Mouse (Mus musculus) megakaryocyte, embryonic 14.5 days (primary cell): ENCODE data around the gene Slc25a17.

Source experiments
- FLI1 ChIP-seq: IDR thresholded peaks from 2 replicates; pipeline ENCODE4 v1.6.1; 2012; ENCODE audit warnings: low read length, inconsistent platforms, mixed read lengths
- GATA1 ChIP-seq: IDR thresholded peaks from 3 replicates; pipeline ENCODE4 v1.6.1; 2012; ENCODE audit warnings: mixed read lengths, low read length, inconsistent platforms, borderline replicate concordance

- no peak for TF ChIP-seq GATA1
- no peak for TF ChIP-seq FLI1
Observed at GRCm38 (mm10) chr15:81394211-81394915, 33.8 kb upstream of the Slc25a17 start.
